Mouse (Mus musculus) common myeloid progenitor, adult 5-6 weeks (primary cell): Measurements from ENCODE around the gene Anapc15. TPM values are rescaled to one million over a fixed set of nuclear protein-coding genes. Genes with fewer than 3 reads are reported as not detected.

ENCODE experiments used
- ATAC-seq: replicated peaks from 2 replicates; pipeline ENCODE4 v1.8.0; 2016; ENCODE audit warnings: low read depth, mild to moderate bottlenecking, moderate TSS enrichment, inconsistent platforms; ENCODE audit not compliant: poor library complexity, severe bottlenecking
- total RNA-seq: library from RNA; stranded (forward); fragments of 200-1000, 187-1606 nt; gene quantifications from 2 replicates; pipeline ENCODE4 v1.2.3, GENCODE M21; 2017

Anapc15 gene
- total RNA-seq, 1 experiment from 2014 or later: 107 TPM

DNA sequence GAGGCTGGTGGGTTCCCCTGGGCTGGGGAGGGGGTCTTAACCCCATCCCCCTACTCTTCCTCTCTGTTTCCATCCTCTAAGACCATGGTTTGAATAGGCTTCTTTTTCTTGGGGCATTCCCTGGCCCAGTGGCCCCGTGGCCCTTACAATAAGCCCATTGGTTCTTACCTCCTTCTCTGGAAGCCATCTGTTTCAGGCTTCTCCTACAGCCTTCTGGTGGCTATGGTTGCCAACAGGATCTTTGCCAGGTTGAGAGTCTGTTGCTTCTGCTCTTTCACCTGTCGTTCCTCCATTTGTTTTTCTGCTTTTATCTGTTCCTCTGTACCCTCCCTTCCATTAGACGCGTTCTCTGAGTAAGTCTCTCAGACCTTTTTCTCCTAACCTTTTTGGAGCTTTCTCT lies 74.1 kb downstream of the Anapc15 start:
- no peak for ATAC-seq

DNA sequence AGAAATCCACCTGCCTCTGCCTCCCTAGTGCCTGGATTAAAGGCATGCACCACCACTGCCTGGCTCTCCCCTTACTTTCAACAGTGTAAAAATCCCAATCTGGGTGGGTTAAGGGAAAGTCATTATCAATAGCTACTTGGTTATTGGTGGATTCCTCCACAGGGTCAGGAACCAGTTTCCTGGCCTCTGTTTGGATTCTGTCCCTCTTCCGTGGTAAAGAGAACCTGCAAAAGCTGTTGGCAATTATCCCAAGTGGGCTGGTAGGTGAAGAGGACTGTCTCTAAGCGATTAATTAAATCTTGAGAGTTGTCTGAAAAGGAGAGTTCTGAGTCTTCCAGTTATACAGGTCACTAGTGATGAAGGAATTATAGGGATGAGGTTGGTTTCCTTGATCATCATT lies 74.8 kb downstream of the Anapc15 start:
- ATAC-seq: no peak

DNA sequence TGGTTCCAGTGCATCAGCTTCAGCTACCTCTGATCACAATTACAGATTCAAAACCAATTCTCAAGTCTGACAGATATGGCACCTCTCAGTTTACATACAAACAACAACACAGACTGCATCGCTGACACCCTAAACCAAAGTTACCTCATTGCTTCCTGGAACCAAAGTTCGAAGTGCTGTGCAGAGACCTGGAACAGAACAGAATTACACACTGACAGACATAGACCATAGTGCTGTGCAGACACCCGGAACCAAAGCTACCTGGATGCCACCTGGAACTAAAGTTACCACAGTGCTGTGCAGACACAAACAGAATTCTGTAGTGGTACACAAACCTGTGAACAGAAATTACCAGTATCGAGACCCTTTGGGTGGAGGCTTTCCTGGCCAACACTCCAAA lies 76.2 kb downstream of the Anapc15 start:
- no peak for ATAC-seq

DNA sequence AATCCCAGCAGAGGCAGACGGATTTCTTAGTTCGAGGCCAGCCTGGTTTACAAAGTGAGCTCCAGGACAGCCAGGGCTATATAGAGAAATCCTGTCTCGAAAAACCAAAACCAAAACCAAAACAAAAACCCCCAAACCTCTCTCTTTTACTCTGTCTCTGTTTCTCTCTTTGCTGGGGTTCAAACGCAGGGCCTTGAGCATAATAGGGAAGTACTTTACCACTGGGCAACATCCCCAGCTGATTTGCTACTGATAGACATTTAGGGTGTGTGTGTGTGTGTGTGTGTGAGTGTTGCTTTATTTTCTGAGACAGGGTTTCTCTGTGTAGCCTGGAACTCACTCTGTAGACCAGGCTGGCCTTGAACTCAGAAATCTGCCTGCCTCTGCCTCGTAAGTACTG lies 85.5 kb downstream of the Anapc15 start:
- ATAC-seq: peak; percentile 86

Other genes with a start within 250 kb of the Anapc15 start
- gene Clpb, start 200.1 kb upstream of the Anapc15 start, total RNA-seq: 29.2 TPM in 2 replicates
- not detected in 2 replicates for gene Phox2a, start 45.4 kb upstream of the Anapc15 start, total RNA-seq
- 1.0 and 1.8 TPM in 2 replicates for gene Inppl1, start 25.5 kb upstream of the Anapc15 start, total RNA-seq
- not detected in 2 replicates for gene Folr2, start 6.5 kb upstream of the Anapc15 start, total RNA-seq
- gene Folr1, start 7.1 kb downstream of the Anapc15 start, total RNA-seq: not detected in 2 replicates
- 66.9 and 67.0 TPM in 2 replicates for gene Lamtor1, start 42.2 kb downstream of the Anapc15 start, total RNA-seq
- gene Tomt, start 42.6 kb downstream of the Anapc15 start, total RNA-seq: 0.19 and 0.91 TPM in 2 replicates
- gene Lrrc51, start 70.2 kb downstream of the Anapc15 start, total RNA-seq: 1.7 and 3.9 TPM in 2 replicates
- gene Numa1, start 70.4 kb downstream of the Anapc15 start, total RNA-seq: 251 and 297 TPM in 2 replicates
- gene Il18bp, start 155.0 kb downstream of the Anapc15 start, total RNA-seq: 1.9 and 3.5 TPM in 2 replicates
- 6.6 and 13.2 TPM in 2 replicates for gene Rnf121, start 201.8 kb downstream of the Anapc15 start, total RNA-seq
- 27.5 and 43.1 TPM in 2 replicates for gene Xndc1, start 201.8 kb downstream of the Anapc15 start, total RNA-seq
- 0.68 and 0.69 TPM in 2 replicates for gene Xntrpc, start 202.0 kb downstream of the Anapc15 start, total RNA-seq
- 0.69 and 1.3 TPM in 2 replicates for gene Trpc2, start 219.4 kb downstream of the Anapc15 start, total RNA-seq
- gene Art1, start 238.0 kb downstream of the Anapc15 start, total RNA-seq: 0.15 TPM in 1 of 2 replicates, not detected in the other
- gene Art5, start 245.8 kb downstream of the Anapc15 start, total RNA-seq: 0.14 TPM in 1 of 2 replicates, not detected in the other